Mouse (Mus musculus) gastrocnemius, postnatal 4 days (tissue): ENCODE measurements at regions not wholly inside any gene's neighbourhood (a gene's known extent, or its start where the extent isn't known, plus 50 kb on each side); places are given as distances from the start of the nearest gene placed in this dataset.

Experiments
- DNase-seq, 2 experiments: peaks; one replicate each; pipeline ENCODE4 v3.0.0; 2021 to 2022; ENCODE audit warnings: low spot score in 2 of 2, mixed read lengths in 2 of 2

DNA sequence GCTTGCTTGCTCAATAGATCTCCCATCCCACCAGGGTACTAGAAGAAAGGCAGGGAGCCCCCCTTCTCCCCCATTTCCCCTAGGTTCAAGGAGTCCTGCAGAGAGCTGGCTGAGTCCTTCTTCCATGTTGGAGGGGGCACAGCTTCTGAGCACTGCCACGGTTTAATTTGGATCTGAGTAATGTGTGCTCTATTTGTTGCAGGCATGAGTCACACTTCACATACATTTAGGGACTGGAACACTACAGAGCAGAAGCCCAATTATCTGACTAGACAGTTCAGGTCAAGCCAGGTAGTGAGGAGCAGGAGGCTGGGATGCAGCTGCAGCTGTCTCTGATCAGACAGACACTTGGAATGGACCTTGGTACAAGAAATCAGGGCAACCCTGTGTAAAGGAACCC, 644.1 kb upstream of the Fam19a5 start:
- DNase-seq: no peak

DNA sequence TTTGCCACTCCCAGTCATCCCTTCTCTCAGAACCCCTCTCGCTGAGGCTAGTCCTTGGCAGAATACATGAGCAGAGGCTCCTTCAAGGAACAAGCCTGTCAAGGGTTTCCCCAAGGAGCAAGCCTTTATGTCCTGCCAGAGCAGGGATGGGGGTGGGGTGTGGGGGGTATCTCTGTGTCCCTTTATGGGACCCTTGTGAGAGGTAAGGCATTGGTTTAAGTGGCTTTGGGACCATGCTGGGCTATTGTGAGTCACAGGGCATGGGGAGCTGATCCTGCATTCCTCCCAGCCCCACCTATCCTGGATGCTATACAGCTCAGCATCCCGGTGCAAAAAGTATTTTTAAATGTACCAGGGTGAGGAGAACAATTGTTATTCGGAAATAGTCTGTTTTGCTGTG, 641.1 kb upstream of the Fam19a5 start:
- no peak for DNase-seq

DNA sequence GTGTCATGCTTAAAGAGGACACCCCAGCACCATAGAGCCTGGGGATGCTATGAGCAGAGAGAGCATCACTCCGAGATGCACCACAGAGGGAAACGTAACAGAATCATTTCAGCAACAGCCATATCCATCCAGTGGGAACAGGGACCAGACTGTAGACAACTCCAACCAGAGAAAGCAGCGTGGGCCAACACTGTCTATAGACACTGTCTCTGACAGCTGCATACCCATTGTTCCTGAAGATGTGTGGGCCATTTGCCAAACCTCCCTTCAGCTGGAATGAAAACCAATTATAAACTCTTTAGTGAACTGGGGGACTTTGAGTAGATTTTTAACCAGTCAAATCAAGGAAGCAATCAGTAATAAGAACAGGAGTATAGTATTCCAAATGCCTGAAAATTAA, 630.8 kb upstream of the Fam19a5 start:
- no peak for DNase-seq

DNA sequence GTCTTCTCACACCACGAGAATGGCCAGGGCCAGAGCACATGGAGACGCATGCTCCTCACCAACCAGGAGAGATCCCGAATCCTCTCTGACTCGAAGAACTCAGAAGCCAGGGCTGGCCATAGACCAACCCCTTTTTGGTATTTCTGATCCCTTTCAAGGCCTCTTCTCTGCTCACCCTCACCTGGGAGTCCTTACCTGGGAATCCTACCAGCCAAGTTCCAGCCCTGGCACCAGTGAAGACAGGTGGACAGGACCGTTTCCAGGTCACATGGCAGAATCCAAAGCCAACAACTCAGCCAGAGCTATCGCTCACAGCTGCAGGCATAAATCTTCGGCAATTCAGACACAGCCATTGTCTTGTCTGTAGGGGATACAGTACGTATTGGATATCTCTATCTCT, 626.2 kb upstream of the Fam19a5 start:
- DNase-seq: no peak

DNA sequence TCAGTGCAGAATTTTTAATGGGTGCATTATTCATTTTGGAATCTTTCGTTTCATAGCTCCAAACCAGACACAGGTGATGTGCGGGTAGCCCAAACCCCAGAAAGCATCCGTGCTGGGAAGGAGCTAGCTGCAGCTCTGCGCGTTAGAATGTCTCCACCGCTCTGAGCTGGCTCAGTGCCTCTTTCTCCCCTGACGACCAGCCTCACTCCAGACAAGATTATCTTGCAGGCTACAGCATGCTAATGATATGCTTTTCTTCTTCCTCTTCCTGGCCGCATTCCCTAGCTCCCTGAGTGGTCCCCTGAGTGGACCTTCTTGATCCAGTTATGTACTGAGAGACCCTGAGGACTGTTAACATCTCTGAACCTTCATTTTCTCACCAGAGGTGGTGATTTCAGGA, 624.4 kb upstream of the Fam19a5 start:
- no peak for DNase-seq

DNA sequence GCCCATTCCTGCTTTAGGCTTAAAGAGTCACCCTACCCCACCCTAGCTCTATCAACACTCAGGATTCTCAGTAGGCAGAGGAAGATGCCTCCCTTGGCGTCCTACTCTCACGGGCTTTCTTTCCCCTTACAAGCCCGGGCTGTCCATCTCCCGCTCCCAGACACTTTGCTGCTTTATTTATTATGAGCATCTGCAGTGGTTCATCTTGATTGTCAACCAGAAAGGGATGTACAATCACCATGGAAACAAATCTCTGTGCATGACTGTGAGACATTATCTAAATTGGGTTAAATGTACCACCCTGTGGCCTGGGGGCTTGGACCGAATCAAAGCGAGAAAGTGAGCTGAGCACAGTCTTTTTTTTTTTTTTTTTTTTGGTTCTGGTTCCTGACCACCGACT, 623.9 kb upstream of the Fam19a5 start:
- DNase-seq: no peak

DNA sequence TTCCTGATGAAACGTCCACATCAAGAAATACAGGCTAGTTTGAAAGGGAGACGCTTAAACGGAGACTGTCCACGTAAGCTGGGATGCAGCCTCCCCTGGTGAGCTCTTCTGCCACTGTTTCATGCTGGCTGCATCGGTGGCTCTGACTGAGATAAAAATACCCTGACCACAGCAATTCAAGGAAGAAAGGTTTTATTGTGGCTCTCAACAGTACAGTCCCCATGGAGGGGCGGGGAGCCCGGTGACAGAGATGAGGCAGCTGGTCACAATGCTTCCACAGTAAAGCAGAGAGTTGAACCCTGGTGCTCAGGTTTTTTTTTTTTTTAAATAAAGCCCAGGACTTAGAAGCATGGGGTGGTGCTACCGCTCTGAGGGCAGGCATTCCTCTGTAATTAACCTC, 622.7 kb upstream of the Fam19a5 start:
- DNase-seq: no peak

DNA sequence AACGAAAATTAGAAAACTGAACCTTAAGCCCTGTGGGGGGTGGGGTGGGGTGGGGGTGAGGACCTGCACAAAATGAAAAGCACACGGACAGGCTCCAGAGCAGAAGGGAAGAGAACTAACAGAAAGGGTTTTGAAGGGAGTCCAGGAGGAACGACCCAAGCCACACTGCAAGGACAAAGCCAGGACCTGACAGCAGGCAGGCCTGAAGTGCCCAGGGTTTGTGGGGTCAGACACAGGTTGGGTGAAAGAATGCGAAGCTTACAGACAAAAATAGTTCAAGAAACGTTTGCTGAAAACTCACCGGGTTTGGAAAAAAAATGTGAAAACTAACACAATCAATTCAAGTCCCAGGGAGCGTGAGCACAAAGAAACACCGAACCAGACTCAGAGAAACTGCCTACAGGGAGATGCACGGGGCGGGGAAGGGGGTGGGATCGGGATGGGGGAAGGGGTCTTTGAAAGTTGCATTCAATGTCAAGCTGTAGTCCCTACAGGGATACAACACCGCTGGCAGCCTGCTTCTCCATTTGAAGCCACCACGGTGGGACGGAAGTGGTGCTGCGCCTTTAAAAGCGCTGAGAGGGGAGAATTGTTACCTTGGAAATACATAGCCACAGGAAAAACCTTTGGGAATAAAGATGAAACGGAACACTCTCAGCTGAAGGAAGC, 618.9 kb upstream of the Fam19a5 start:
- no peak for DNase-seq

DNA sequence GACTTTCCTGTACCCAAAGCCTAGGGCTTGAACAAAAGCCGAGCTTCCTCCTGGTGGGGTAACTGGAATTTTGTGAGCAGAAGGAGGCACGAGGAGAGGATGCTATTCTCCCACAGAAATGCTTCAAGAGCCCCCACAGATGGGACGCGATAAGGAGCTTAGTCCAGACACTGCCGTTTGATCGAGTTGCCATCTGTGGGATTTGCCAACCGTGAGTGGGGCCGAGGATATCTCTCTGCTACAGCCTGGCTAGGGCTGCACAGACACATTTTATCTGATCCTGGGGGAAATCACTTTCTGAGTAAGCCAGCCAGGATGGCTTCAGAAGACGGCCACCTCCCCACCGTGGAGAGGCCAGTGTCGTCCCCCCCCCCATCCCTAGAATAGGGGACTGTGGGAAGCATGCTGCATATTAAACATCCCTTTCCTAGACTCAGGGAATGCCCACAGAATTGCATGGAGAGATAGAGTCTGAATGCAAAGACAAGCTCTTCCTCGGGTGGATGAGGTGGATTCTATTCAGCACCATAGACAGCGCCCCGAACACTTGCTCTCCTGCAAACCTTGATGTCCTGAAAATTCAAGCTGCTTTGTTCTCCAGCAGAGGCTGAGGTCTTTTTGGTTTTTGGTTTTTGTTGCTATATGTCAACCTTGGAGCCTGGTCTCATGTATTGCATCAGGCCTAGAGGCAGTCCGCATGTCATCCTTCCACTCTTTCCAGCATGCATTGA, 611.6 kb upstream of the Fam19a5 start:
- peak in 1 of 2 experiments; percentile 15 for DNase-seq

DNA sequence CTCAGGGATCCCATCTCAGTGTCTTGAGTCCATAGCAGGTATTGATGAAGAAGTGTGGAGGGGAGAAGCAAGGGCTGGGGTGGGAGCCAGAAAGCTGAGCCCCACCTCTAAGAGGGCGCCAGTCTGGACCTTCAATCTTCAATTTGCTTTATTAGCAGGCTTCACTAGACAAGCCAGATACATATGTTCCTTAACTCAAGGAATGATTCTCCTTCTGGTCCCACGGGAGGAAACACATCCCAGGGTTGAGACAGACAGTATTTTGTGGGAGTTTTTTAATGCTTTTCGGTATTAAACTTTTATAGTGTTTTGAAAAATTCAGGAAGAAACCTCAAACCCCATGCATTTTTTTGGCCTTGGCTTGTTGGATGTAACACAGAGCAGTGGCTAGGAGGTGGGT, 606.7 kb upstream of the Fam19a5 start:
- no peak for DNase-seq

DNA sequence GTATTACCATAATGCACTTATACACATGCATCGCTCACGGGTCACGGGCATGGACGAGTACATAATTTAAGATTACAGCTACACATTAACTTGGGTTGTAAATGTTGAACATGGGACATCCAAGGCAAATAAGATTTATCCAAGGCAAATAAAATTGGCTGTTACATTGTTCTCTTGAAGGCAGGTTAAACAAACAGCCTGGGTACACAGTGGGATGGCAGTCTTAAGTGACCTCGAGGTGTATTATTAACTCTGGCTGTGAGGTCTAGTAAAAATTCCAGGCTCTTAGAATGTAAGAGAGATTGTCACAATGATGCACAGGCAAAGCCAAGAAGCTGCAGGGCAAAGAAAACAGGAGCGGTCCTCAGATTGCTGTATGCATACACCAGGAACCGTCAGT, 599.6 kb upstream of the Fam19a5 start:
- no peak for DNase-seq

DNA sequence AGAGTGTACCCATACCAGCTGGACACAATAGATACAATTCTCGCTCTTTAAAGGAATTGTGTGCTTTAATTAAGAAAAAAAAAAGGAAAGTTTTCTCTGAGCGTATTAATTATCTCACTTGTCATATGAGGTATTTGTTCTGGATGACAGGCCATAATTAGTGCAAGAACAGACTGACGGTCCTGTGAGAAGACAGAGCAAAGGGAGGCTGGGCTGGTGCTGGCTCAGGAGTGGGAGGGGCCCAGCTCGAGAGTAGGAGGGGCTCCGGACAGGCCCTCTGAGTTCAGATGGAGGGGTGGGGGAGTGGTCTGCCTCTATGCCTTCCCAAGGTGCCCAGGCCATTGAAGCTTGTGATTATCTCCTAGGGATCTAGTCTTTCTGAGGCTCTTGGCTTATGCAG, 591.5 kb upstream of the Fam19a5 start:
- no peak for DNase-seq

DNA sequence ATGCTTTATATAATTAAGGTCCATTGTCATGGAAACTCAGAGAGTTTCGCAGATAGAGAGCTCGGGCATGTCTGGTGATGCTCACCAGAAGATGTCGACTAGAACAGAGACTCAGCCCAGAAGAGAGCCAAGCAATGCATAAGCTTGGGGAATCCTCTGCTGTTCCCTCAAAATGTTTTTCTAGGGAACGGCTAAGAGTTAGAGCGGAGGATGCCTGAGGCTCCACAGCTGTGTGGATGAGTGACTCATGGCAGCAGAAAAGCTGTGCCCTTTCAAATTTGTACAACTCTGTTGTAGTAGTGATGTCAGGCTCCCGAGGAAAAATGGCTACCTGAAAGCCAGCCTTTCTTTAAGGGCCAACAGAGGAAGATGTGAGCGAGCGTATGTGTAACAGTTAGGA, 586.2 kb upstream of the Fam19a5 start:
- DNase-seq: no peak

DNA sequence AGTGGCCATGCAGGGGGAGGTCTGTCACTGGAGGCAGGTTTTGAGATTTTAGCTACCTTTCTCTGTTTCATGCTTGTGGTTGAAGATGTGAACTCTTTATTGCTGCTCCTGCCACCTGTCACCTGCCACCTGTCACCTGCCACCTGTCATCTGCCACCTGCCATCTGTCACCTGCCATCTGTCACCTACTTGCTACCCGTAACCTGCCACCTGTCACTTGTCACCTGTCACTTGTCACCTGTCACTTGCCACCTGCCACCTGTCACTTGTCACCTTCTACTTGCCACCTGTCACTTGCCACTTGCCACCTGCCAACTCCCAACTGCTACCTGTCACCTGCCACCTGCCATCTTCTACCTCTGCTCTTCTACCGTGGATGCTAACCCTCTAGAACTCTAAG, 581.2 kb upstream of the Fam19a5 start:
- DNase-seq: no peak

DNA sequence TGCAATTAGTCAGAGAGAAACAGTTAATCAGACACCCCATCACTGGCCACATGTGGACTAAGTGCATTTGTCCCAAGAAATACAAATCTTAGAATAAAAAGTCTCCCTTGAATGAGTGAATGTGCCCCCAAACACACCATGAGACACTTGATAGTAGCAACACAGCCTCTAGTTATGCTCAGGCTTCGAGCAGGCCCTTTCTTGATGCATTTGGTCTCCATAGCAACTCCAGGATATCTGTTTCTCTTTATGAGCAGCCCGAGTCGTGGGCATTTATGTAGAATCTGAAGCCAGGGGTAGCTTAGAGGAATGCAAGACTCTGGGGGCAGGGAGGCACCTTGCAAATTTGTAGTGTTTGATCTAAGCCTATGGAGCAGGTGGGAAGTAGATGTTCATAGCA, 580.6 kb upstream of the Fam19a5 start:
- DNase-seq: no peak

DNA sequence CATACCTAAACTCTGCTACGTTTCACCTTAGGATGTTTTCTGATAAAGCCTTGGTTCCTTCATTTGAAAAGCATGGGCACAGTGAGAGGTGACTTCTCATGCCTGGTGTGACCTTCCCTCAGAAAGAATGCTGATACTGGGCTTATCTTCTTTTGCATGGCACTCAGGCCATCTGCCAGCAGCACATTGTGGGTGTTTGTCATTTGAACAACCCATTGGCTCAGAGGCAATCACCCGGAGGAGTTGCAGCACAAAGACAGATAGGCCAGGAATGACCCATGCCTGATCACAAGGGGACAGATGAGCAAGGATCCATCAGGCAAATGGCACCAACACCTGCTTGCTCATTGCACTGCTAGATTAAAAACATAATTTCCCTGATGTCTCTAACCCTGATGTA, 572.7 kb upstream of the Fam19a5 start:
- DNase-seq: no peak

DNA sequence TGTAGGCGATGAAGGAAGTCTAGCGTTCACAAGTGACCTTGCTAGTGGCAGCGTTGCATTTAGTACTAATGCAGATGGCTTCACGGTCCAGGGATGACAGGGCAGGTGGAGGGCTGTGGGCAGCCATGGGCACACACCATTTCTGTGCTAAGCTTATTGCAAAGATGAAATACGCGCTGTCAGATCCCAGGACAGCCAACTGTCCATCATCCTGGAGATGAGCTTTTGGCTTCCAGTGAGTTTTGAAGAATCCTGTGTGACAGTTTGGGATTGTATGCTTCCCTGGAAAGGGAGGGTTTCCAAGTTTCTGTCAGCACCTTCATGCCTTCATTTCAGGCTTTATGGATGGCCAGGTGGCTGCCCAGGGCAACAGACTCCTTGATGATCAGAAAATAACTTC, 547.9 kb upstream of the Fam19a5 start:
- DNase-seq: no peak

DNA sequence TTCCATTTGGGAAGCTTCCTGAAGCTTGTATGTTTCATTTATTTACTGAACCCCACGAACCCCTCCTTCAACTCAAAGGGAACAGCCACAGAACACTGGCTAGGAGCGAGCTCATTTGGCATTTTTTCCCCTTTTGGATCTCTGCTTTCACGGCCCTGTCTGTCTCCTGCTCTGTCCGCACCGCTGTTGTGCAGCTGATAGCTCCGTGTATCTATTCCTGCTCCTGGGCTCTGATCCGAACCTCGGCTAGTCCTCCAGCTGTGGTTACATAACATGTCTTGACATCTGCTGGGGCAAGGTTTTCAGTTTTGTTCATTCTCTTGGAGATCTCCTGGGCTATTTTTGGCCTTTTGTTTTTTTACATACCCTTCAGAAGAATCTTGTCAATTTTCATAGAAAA, 525.1 kb upstream of the Fam19a5 start:
- DNase-seq: peak in 1 of 2 experiments; percentile 9

DNA sequence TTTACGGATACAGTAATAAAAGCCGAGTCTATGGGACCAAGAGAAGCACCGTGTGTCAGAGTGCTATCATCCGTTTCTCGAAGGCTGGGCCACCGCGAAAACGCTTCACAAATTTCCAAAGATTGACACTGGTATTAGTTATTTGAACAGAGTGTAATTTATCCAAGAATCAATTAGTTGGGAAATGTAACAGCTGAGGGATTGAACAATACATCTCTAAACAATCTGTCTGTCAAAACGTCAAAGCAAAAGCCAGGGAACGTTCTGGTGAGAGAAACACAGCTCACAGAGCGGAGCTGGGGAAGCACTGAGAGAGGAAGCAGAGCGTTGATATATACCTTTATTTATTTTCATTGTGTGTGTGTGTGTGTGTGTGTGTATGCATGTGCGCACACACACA, 498.1 kb upstream of the Fam19a5 start:
- no peak for DNase-seq

DNA sequence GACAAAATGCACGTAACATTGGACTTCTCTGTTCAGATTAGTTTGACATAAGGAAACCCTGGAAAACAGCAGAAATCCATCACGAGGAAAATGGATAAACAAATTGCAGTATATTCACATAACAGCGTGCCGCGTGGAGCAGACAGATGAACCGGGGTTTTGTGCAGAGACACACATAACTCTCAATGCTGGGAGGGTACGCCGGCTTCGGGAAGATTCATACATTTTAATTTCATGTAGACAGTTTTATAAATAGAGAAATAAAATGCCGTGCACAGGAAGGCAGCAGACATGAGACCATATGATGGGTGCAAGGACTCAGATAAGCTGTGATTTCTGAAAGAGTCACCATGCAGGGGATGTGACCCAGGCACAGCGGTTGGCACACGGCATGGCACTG, 489.9 kb upstream of the Fam19a5 start:
- no peak for DNase-seq

DNA sequence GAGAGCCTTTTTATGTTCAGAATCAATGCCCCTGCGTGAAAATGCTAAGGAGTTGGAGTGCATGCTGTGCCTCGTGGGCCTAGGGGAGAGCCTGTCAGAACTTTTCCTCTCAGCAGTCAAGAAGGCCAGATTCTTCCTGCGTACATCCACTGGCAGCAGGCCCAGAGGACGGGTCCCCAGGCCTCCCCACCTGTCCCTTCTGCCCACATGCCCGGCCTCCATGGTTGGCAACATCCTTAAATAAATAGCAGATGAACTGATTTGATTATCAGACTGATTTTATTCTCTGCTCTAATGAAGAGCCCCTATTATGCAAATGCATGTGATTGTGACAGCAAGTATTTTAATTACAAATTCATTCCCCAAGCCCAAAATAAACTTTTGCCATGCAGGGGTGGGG, 479.2 kb upstream of the Fam19a5 start:
- no peak for DNase-seq

DNA sequence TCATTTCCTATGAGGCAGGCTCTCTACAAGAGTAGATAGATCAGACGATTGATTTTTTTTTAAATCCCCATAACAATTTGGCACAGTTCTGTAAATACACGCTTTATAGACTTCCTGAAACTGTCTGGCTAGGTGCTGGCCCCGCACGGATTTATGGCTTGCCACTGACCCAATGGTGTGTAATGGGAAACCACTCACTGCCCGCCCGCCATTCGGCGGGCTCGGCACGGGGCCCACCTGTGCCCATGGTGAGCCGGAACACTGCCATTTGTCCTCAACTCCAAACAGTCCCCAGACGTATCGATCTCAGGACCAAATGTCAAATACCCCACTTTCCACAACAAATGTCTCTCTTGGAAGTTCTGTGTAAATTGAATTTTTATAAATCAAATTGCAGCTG, 475.8 kb upstream of the Fam19a5 start:
- DNase-seq: no peak

DNA sequence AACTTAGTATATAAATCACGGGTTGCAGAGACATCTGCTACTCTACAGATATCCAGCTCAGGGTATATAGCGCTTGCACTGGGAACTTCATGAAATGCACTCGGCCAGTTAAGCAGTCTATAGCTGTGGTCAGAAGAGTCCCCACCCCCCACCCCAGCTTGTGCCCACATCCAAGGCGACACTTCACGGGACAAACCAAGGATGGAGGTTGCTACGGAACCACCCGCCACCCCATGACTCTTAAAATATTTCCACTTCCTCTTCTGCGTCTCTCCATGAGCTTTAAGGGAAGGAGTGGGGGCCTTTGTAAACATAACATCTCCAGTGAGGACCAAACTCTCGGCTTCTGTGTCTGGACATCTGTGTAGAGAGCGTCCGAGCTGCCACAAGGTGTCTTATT, 469.5 kb upstream of the Fam19a5 start:
- DNase-seq: no peak
